Mouse (Mus musculus) myocyte (in vitro differentiated cells): Measurements from ENCODE around the gene Atad2b. TPM values are rescaled to one million over a fixed set of nuclear protein-coding genes. Genes with fewer than 3 reads are reported as not detected.

ENCODE experiments used
- H3K27me3 ChIP-seq: one replicate; pipeline ENCODE4 v1.6.1; 2011; ENCODE audit not compliant: control insufficient read depth, insufficient read depth, insufficient read length
- H3K36me3 ChIP-seq: one replicate; pipeline ENCODE4 v1.6.1; 2011; ENCODE audit not compliant: control insufficient read depth, insufficient read depth
- H3K4me2 ChIP-seq: one replicate; pipeline ENCODE4 v1.6.1; 2011; ENCODE audit warnings: low read depth, control low read depth
- H3K4me3 ChIP-seq: one replicate; pipeline ENCODE4 v1.5.1; 2011; ENCODE audit warnings: mild to moderate bottlenecking, control low read depth, moderate library complexity
- H3K79me2 ChIP-seq: one replicate; pipeline ENCODE4 v1.6.1; 2011; ENCODE audit not compliant: control insufficient read depth, insufficient read depth
- H3ac ChIP-seq: one replicate; pipeline ENCODE4 v1.6.1; 2011; ENCODE audit not compliant: control insufficient read depth, insufficient read length
- CEBPB ChIP-seq: IDR thresholded peaks from 2 replicates; pipeline ENCODE4 v1.6.1; 2011; ENCODE audit warnings: mild to moderate bottlenecking, moderate library complexity; ENCODE audit not compliant: poor library complexity, insufficient read depth, severe bottlenecking
- E2F4 ChIP-seq: IDR thresholded peaks from one replicate; pipeline ENCODE4 v1.6.1; 2011; ENCODE audit warnings: mild to moderate bottlenecking, control low read depth, moderate library complexity; ENCODE audit not compliant: insufficient read depth
- MAX ChIP-seq: IDR thresholded peaks from one replicate; pipeline ENCODE4 v1.6.1; 2011; ENCODE audit warnings: low read depth, mild to moderate bottlenecking, control low read depth
- MYOD1 ChIP-seq, 3 experiments: IDR thresholded peaks; one replicate each; pipeline ENCODE4 v1.6.1; 2011; ENCODE audit warnings: control low read depth in 2 of 3, low read depth in 2 of 3, mild to moderate bottlenecking in 2 of 3, moderate library complexity in 1 of 3; ENCODE audit not compliant: insufficient read length in 2 of 3, control insufficient read depth in 1 of 3
- MYOG ChIP-seq, 3 experiments: IDR thresholded peaks; one replicate each; pipeline ENCODE4 v1.6.1; 2011; ENCODE audit warnings: control low read depth in 2 of 3, low read depth in 2 of 3, mild to moderate bottlenecking in 2 of 3; ENCODE audit not compliant: insufficient read length in 2 of 3, control insufficient read depth in 1 of 3, insufficient read depth in 1 of 3
- POLR2A ChIP-seq: IDR thresholded peaks from one replicate; pipeline ENCODE4 v1.6.1; 2011; ENCODE audit warnings: low read depth, mild to moderate bottlenecking, control low read depth, moderate library complexity; ENCODE audit not compliant: insufficient read length
- POLR2AphosphoS2 ChIP-seq: IDR thresholded peaks from one replicate; pipeline ENCODE4 v1.6.1; 2011; ENCODE audit warnings: low read depth, control low read depth; ENCODE audit not compliant: insufficient read length
- REST ChIP-seq: IDR thresholded peaks from one replicate; pipeline ENCODE4 v1.6.1; 2011; ENCODE audit warnings: mild to moderate bottlenecking, control low read depth, moderate library complexity; ENCODE audit not compliant: insufficient read depth, insufficient read length
- SRF ChIP-seq: IDR thresholded peaks from one replicate; pipeline ENCODE4 v1.6.1; 2011; ENCODE audit warnings: low read depth; ENCODE audit not compliant: control insufficient read depth, insufficient read length
- TCF12 ChIP-seq: IDR thresholded peaks from one replicate; pipeline ENCODE4 v1.6.1; 2011; ENCODE audit warnings: mild to moderate bottlenecking, control low read depth; ENCODE audit not compliant: poor library complexity, insufficient read depth, severe bottlenecking
- TCF3 ChIP-seq: IDR thresholded peaks from one replicate; pipeline ENCODE4 v1.6.1; 2011; ENCODE audit warnings: low read depth, control low read depth; ENCODE audit not compliant: insufficient read length
- USF1 ChIP-seq: IDR thresholded peaks from one replicate; pipeline ENCODE4 v1.6.1; 2011; ENCODE audit warnings: low read depth, mild to moderate bottlenecking, control low read depth, moderate library complexity
- polyA plus RNA-seq: library from polyadenylated mRNA; unstranded; fragments of >200 nt; fragmentation: generic; extraction: Trizol; gene quantifications from one replicate; pipeline ENCODE4 v1.2.1, GENCODE M21; 2012; ENCODE audit warnings: missing spikeins

Gene Atad2b
- polyA plus RNA-seq, 1 experiment: 3.7 TPM

DNA sequence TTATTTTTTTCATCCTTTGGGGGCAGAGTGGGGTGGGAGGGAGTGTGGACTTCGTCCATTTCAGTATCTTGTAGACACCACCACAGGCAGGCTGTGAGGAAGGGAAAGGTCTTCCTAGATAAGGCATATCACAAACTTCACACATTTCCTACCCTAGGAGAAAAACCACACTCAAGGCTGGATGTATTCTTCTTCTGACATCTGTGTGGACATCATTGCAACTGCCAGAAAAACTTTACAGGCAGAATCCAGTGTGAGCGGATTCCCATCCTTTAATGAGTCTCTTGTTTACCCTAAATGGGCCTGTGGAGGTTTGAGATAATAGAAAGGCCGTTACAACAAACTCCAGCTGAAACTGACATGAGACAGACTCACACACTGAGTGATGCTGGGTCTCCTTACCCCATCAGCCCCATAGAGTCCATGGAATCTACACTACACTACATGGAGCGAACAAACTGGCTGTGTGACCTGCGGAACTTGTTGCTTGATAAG, 44.1 kb upstream of the Atad2b start:
- H3K4me3 ChIP-seq: no peak overlapping the region
- TF ChIP-seq MYOG (IDR thresholded peaks at IDR 0.05; ENCODE audit: control insufficient read depth in 1 of 3, insufficient read depth in 1 of 3, insufficient read length in 2 of 3, low read depth in 2 of 3): no peak
- no peak for TF ChIP-seq TCF3
- no peak for TF ChIP-seq TCF12
- no peak for TF ChIP-seq REST
- no peak for TF ChIP-seq POLR2A
- TF ChIP-seq CEBPB: no peak
- H3K79me2 ChIP-seq: no peaks in the 10 kb centered on the region
- no peak overlapping the region for H3K4me2 ChIP-seq
- no peak overlapping the region for H3ac ChIP-seq
- H3K36me3 ChIP-seq: no peaks in the 10 kb centered on the region
- H3K27me3 ChIP-seq: no peaks in the 10 kb centered on the region

DNA sequence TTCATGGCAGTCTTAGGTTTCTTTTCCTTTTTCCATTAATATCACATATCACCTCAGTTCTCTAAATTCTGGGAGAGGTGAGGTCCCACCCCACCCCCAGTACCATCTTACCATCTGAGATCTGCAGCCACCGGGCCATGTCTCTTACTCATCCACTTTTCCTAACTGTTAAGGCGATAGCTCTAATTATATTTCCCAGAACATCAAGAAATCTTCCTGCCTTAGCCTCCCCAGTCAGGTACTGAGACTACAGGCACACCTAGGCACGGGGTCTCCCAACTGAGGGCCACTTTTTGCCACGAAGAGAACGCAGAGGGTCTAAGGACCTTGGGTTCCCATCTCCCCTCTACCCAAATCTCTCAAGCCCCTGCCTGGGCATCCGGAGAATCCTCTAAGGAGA, 43.6 kb upstream of the Atad2b start:
- H3K4me3 ChIP-seq: no peak overlapping the region
- no peaks in the 10 kb centered on the region for H3K27me3 ChIP-seq
- TF ChIP-seq MYOG (IDR thresholded peaks at IDR 0.05; ENCODE audit: control insufficient read depth in 1 of 3, insufficient read depth in 1 of 3, insufficient read length in 2 of 3, low read depth in 2 of 3): no peak
- TF ChIP-seq USF1: no peak
- TF ChIP-seq REST: no peak
- TF ChIP-seq POLR2AphosphoS2: no peak
- no peak for TF ChIP-seq SRF
- TF ChIP-seq MYOD1 (IDR thresholded peaks at IDR 0.05; ENCODE audit: control insufficient read depth in 1 of 3, insufficient read length in 2 of 3, low read depth in 2 of 3): no peak
- no peak for TF ChIP-seq TCF3
- no peak for TF ChIP-seq E2F4
- no peak for TF ChIP-seq TCF12
- no peak for TF ChIP-seq POLR2A
- TF ChIP-seq CEBPB: no peak
- TF ChIP-seq MAX: no peak
- no peaks in the 10 kb centered on the region for H3K36me3 ChIP-seq
- H3ac ChIP-seq: no peak overlapping the region
- peak overlapping the region; percentile 74 for H3K4me2 ChIP-seq
- no peaks in the 10 kb centered on the region for H3K79me2 ChIP-seq

DNA sequence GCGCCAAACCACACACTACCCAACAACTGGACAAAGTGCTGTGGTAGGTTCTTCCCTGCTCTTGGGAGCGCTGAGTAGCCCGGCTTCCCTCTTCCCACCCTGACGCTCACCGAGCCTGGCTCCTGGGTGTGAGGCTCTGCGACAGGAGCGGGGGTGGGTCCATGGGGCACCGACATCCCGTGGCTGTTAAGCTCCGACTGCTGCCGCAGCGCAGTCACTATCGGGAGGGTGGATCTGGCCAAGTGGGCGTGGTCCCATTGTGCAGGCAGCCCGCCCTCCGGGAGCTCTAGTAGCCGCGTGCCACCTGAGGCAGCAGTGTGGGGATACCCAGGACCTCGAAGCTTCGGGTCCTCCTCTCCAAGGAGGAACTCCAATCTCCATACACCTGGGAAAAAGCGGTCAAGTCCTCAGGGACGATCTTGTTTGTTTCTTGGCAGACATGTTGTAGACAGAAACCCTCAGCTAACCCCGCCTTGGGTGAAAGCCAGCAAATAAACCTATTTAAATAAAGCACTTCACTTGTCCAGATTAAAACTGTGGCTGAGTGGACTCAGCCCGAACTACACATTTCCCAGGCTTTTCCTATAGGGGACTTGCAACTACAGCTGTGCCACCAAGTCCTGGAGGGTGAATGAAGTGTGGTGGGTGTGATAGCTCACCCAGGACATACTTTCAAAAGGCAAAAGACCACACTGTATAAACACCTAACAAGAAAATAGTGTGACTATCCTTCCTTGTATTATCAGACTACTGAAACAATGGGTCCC, 42.8 kb upstream of the Atad2b start, which contains the start of gene Mfsd2b:
Gene Mfsd2b, minus strand, starts transcription at position 199 of the 767 bp plus-strand sequence.
- Histone ChIP-seq H3K79me2 (no peaks in the 10 kb centered on the region), H3K4me3 (no peak within 1 kb of the TSS)
- no peak for TF ChIP-seq TCF12
- no peak for TF ChIP-seq MYOD1 (IDR thresholded peaks at IDR 0.05; ENCODE audit: control insufficient read depth in 1 of 3, insufficient read length in 2 of 3, low read depth in 2 of 3)
- TF ChIP-seq E2F4: no peak
- no peak for TF ChIP-seq CEBPB
- TF ChIP-seq REST: no peak
- no peak for TF ChIP-seq SRF
- no peak for TF ChIP-seq POLR2AphosphoS2
- no peak for TF ChIP-seq USF1
- no peak for TF ChIP-seq MYOG (IDR thresholded peaks at IDR 0.05; ENCODE audit: control insufficient read depth in 1 of 3, insufficient read depth in 1 of 3, insufficient read length in 2 of 3, low read depth in 2 of 3)
- TF ChIP-seq TCF3: no peak
- TF ChIP-seq POLR2A: no peak
- no peak for TF ChIP-seq MAX

DNA sequence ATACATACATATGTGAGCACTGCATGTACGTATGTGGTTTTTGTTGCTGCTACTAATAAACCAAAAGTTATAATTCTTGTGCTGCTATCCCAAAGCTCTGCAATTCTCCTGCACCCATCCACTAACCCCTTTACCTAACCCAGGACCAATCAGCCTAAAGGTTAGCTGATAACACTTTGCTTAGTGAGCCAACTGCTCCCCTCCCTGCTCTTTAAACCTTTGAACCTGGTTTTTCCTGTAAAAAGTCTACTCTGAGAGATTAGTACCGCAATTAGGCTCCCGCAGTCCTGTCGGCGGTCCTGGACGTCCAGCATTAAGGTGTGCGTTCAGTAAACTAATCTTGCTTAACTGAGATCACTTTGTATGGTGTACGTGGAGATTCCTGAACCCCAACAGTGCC, 41.5 kb upstream of the Atad2b start:
- H3K36me3 ChIP-seq: no peaks in the 10 kb centered on the region
- no peak overlapping the region for H3K4me3 ChIP-seq
- no peaks in the 10 kb centered on the region for H3K27me3 ChIP-seq
- TF ChIP-seq USF1 (no peak), MYOG (IDR thresholded peaks at IDR 0.05; ENCODE audit: control insufficient read depth in 1 of 3, insufficient read depth in 1 of 3, insufficient read length in 2 of 3, low read depth in 2 of 3) (no peak), CEBPB (no peak), SRF (no peak), TCF3 (no peak), POLR2AphosphoS2 (no peak), MYOD1 (IDR thresholded peaks at IDR 0.05; ENCODE audit: control insufficient read depth in 1 of 3, insufficient read length in 2 of 3, low read depth in 2 of 3) (no peak), REST (no peak), MAX (no peak), E2F4 (no peak), TCF12 (no peak), POLR2A (no peak)
- H3K79me2 ChIP-seq: no peaks in the 10 kb centered on the region
- no peak overlapping the region for H3K4me2 ChIP-seq
- no peak overlapping the region for H3ac ChIP-seq

More for the DNA sequence above, 42.8 kb upstream of the Atad2b start, which contains the start of gene Mfsd2b:
- peak within 1 kb of the TSS; percentile 74 for H3K4me2 ChIP-seq
- no peaks in the 10 kb centered on the region for H3K27me3 ChIP-seq
- no peaks in the 10 kb centered on the region for H3K36me3 ChIP-seq
- H3ac ChIP-seq: no peak within 1 kb of the TSS
